Mouse (Mus musculus): ENCODE measurements at regions not wholly inside any gene's neighbourhood (a gene's known extent, or its start where the extent isn't known, plus 50 kb on each side); places are given as distances from the start of the nearest gene placed in this dataset.

- DNase-seq = no peak
Observed at GRCm38 (mm10) chr5:27963765-27964164, 107.4 kb upstream of the Insig1 start.

DNA sequence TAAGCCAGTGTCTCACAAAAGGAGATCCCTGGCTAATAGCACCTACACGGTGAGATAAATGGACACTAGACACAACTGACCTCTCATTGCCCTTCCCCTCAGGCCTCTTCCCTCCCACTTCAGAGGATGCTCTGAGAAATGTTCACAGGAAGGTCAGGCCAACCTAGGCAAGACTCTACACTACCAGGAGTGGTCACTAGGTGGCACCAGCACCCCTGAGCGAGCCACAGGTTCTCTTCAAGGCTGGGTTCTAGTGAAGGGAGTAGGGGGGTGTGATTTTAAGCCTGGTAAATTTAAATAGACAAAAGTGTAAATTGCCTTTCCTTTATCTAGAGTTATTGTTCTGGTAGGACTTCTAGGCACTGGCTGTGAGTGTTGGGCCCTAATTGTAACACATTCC is 76.0 kb upstream of the Insig1 start:
- peak; percentile 85 for DNase-seq

- no peak for DNase-seq
Observed at GRCm38 (mm10) chr5:27997751-27998150, 73.4 kb upstream of the Insig1 start.

DNA sequence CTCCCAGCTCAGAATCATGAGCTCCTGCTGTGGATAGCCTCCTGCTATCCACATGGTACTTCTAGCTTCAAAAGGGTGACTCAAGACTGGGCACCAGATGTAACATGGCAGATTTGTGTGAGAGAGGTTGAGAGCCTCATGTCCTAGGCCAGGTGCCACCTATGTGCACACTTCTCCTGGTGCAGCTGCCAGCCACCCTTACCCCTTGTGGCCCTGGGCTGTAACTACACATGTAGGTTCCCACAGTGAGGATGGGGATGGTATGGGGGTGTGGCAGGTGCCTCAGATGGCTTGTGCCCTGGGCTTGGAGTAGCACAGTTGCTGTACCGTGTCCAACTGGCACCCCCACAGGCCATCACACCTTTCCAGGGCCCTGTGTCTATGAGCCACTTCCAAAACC is 68.2 kb upstream of the Insig1 start:
- no peak for DNase-seq

DNA sequence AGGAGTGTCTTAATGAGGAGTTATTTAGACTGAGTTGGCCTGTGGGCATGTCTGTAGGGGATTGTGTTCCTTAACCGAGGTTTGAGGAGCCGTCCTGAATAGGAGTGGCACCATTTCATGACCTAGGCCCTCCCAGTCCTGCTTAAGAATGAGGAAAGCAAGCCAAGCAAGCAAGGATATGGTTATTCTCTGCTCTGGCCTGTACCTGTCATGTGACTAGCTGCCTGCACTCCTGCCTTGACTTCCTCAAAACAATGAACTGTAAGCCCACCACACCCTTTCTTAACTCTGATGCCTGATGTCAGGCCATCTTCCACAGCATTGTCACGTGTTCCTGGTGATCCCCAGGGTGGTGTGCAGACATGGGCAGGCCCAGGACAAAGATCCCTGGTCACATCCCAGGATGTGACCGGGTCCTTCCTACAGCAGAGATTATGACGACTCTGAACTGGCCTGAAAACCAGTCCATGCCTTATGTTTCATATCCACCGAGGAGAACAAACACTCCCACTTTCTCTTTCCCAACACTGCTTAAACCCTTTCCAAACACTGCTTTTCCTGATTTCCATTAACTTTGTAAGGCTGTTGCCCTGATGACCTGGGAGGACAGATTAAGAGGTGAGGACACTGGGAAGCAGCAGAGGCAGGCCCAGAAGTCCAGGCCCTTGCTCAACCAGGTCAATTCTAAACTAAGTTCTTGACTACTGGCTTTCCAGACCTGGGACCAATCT is 67.2 kb upstream of the Insig1 start:
- DNase-seq = no peak

DNA sequence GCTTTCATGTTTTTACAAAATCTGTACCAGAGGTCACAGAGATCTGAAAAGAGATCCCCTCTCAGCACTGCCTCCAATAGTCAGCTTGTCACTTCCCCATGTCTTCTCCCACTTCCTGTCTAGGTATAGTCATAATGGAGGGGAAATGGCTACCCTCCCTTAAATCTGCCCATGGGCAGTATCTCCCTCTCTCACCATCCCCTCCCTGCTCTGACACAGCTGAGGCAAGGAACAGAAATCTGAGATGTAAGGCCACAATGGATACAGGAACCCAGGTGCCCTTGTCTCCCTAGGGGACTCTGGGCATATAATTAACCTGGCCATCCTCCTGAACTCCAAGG is 66.7 kb upstream of the Insig1 start:
- no peak for DNase-seq

DNA sequence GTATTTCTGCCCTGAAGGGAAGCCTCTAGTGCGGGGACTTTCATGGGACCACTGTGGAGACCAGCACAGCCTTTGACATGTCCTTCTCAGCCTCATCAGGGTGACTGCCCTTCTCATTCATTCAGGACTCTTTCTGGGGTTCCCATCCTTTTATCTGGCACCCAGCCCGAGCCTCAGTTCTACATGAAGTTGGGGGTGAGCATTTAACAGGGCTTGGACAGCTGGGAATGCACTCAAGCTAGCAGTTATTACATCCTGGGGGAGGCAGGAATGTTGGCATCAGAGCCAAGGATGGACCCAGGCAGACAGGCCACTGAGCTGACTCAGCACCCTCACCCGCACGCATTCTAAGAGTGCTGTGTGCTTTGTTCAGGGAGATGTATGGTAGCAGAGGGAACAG is 61.8 kb upstream of the Insig1 start:
- DNase-seq = no peak

- no peak for DNase-seq
Observed at GRCm38 (mm10) chr5:28009871-28010270, 61.3 kb upstream of the Insig1 start.

GRCm38 (mm10) chr5:28010529-28010928 is 60.6 kb upstream of the Insig1 start:
- DNase-seq = no peak

GRCm38 (mm10) chr5:28012496-28012895 is 58.7 kb upstream of the Insig1 start:
- DNase-seq = peak; percentile 57

DNA sequence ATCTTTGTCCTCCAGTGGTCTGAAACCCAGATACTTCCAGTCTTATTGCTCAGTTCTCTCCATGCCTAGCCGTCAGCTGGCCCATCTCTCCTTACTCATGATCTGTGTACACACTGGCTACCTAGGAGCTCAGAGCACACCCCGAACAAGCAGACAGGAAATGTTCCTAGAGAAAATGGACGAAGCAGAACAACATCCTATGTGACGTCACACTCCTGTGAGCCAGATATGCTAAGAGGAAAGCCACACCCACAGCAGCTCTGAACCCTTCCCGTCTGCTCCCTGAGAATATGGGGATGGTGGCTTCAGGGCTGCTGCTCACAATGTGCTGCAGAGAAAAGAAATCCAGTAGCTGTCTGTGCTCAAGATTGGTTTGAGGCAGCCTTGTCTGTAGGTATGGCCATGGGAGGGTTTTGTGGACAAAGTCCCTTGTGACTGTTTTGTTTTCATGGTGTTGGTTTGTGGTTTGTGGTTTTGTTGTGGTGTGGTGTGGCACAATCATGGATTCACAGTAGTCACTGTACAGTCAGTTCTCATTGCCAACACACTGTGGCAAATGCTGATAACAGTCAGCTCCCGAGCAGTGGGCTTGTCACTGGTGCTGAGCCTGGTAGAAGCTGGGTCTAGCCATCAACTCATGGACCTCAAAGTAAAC is 57.4 kb upstream of the Insig1 start:
- DNase-seq = no peak

DNA sequence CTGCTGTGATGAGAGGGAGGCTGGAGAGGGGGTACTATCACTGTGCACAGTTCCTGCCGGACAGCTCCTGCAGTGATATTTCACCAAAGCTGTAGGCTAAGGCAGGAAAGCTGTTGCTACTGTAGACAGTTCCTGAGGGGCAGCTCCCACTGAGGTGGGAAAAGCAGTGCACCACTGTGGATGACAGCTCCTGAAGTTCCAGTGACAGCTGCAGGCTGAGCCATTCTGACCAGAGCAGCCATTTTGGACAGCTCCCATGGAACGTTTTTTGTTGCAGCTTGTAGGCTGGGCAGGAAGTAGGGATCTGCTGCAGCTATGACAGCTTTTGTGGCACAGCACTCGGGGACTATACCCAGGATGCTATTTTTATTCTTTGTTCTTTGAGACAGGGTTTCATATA is 51.3 kb upstream of the Insig1 start:
- no peak for DNase-seq

Measured in adrenal gland, postnatal 10 days (tissue).